Mouse (Mus musculus) adrenal gland, adult 18-20 months (tissue): ENCODE measurements around the gene Adcyap1r1. TPM values are rescaled to one million over a fixed set of nuclear protein-coding genes. Genes with fewer than 3 reads are reported as not detected.

ENCODE experiments used
- DNase-seq, 2 experiments: peaks; one replicate each; pipeline ENCODE4 v3.0.0; 2021 to 2022; ENCODE audit warnings: low spot score in 2 of 2
- long read RNA-seq, 2 experiments: library from polyadenylated mRNA; stranded (forward); transcript quantifications; one replicate each; pipeline ENCODE4 v2.0.0; 2021
- total RNA-seq, 2 experiments: library from RNA; stranded (reverse); gene quantifications; 1 replicate in 1 of 2; 2 replicates in 1 of 2; pipeline ENCODE4 v1.2.3; 2021

The Adcyap1r1 gene
- 10 to 100 TPM; 29.0 to 30.0 TPM for total RNA-seq
- long read RNA-seq, experiment 1, partial matches to known transcripts: 3 of 17 reads
- long read RNA-seq, experiment 1, other reads (novel, unspliced or antisense): 11 of 17 reads
- long read RNA-seq, experiment 2, partial matches to known transcripts: 0 of 14 reads
- long read RNA-seq, experiment 2, other reads (novel, unspliced or antisense): 13 of 14 reads

DNA sequence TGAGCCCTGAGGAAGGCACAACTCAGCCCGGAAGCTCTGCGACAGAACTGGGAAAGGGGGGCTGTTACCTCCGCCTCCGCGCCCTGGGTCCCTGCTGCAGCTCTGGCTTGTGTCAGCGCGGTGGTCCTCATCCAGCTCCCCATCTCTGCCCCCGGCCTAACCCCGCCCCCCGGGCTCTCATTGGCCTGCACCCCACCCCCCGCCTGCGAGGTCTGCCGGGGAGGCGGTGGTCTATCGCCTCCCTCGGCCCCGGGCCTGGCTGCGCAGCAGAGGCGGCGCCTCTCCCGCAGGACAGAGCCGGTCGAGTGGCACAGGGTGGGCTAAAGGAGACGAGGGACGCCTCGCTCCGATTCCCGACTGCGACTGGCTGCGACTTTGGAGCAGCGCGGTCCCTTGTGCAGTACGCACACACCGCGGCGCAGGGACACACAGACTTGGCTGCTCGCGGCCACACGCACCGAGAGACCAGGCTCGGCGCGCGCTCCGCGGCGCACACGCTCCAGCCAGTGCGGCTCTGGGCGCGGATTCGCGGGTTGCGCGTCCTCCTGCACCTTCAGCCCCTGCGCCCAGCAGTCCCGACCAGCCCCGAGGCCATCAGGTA is at the start of gene Adcyap1r1:
Adcyap1r1 (plus strand) TSS at position 208 of the 601 bp plus-strand sequence.
- peak in 1 of 2 experiments; percentile 36 for DNase-seq

DNA sequence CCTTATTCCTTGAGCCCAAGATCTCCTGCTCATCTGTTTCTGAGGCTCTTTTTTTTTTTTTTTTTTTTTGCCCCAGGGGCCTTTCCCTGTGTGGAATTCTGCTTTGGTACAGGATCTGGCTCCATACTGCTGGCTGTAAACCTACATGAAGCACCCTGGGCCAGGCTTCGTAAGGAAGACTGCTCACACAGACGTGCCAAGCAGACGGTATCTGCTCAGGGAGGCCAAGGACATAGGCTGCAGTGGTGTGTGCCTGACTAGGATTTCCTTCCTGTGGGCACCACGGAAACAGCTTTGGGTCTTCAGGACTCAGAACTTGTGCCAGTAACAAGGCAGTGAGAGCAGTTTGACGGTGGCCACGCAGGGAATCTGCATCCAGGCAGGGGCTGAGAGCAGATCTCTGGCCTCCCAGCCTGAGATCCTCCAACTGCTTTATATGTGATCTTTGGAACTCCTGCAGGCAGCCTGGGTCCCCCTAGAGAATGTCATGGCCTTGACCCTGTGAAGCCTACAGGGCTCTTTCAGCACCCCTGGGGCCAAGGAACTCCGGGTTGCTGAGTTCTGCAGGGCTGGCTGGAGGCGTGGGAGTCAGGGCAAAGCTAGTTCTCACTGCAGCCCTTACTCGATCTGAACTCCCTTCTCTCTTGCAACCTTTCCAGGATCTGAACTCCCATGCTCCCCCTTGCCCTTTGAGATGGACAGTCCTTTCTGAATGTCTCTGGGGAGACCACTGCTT is 49.6 kb upstream of the Adcyap1r1 start:
- no peak for DNase-seq

DNA sequence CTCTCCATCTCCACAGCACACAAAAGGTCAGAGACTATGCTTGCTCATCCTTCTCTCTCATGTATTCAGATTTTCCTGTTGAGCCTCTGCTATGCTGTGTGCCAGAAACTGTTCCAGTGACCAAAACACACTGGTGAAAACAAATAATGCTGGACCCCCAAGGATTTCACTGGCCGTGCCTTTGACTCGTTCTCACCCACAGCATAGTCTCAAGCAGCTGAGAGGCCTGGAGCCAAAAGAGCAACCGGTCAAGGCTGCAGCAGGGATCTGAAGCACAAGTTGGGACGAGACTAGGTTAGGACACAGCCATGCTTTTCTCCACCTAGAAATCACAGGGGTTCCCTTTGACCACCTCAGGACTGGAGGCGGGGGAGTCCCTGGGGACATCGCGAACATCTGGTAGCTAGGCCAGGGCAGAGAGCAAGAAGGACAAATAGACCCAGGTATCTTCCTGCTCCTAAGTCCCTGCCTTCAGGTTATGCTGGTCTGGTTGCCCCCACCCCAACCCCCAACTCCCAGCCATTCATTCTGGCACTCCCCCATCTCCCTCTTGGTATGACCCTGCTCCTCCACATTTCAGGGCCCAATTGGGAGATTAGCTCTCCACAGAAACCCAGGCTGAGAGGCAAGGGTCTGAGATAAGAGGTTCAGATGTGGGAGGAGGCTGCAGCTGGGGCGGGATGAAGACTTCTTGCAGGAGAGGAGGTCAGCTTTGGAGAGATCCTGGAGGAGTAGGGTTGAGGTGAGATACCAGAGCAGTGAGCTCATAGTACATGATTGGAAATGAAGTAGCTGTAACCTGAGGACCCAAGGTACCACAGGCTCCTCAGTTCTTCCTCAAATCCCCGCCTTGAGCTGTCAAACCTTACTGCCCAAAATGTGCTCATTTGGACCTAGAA is 48.1 kb upstream of the Adcyap1r1 start:
- no peak for DNase-seq

DNA sequence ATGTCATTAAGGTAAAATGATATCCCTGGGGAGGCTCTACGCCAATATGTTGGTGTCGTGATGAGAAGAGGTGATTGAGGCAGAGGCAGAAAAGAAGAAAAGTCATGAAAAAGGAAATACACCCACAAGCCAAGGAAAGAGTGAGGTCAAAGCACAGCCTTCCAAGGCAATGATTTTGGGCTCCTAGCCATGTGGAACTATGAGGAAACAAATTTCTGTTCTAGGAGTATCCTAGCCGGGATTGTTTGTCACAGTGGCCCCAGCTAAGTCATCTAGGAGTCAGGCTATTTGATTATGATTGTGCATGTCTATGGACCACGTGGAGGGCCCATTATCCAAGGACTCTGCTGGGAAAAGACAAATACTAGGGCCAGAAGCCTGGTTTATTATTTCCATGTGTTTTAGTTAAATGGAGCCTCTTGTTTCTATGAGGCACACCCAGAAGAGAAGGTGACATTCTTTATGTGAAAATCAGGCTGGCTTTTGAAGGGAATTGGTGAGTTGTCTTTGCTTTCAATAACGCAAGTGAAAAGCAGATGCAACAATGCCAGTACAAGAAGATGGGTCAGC is 47.3 kb upstream of the Adcyap1r1 start:
- DNase-seq: no peak

DNA sequence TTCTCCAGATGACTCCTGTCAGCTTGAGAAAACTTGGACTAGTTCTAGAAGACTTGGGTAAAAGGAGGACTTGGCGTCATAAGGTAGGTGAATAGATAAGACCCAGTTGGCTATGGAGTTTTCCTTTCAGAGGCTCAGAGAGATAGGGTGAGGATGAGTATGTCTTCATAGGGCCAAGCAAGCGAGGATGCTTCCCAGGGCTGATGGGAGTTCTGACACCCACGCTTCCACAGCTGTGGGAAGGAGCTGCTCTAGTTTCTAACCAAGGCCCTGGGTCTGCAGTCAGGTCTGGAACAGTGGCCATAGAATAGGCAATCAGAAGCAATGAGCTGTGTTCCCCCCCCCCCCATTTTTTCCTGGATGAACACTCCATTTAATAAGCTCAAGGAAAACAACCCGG is 44.4 kb upstream of the Adcyap1r1 start:
- DNase-seq: no peak

DNA sequence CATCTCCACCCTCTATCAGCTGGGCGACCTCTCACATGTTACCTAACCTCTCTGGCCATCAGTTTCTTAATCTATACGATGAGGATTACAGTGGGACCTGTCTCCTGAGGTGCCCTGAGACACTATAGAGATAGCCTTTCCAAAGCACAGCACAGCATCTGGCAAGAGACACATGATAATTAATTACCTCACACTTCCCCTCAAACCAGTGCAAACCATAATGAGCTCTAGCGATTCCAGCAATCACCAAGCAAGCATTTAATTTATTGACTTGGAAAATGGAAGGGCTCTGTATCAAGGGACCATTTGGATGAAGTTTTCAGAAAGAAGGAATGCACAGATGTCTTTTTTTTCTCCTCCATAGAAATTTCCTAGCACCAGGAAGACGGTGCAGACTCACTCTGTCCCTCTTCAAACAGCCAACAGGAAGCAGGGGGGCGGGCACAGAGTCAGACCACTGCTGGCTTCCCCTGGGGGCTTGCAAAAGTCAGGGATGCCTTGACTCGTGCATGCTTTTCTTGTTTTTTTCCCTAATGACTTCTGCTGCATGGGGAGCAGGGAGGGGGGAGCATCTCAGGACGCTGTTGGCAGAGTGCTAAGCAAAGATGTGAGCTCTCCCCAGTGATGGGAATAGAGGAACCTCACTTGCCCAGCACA is 41.5 kb upstream of the Adcyap1r1 start:
- DNase-seq: no peak

DNA sequence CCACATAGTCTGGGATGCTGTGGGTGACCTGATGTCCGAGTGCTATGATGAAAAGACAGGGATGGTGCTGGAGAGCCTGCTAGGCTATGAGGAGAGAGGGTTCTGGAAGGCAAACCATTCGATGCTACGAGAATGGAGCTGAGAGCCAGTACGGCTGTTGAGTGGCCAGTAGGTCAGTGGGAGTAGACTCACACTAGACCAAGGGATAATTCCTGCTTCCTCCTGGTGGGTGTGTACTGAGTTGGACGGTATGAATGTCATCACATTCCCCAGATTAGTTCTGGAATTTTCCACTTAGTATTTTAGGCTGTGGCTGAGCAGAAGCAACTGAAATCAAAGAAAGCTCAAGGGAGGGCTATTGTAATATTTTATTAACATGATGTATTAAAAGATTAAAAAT is 40.8 kb upstream of the Adcyap1r1 start:
- no peak for DNase-seq

DNA sequence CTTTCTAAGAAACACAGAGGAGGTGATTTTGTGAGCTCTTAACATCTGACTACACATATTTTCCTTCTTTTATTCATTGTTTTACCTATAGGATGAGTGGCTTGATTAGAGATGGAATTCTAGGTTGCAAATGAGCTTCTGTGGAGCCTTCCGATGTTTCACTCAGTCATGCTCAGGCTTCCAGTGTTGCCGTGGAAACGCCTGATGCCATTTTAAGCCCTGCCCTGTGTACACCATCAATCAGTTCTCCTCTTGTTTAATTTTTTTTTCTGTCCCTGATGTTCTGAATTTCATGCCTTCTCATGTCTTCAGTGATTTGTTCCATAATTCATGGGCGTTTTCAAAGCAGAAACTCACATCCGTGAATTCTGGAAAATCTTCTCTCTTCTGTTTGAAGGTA is 35.6 kb upstream of the Adcyap1r1 start:
- no peak for DNase-seq

DNA sequence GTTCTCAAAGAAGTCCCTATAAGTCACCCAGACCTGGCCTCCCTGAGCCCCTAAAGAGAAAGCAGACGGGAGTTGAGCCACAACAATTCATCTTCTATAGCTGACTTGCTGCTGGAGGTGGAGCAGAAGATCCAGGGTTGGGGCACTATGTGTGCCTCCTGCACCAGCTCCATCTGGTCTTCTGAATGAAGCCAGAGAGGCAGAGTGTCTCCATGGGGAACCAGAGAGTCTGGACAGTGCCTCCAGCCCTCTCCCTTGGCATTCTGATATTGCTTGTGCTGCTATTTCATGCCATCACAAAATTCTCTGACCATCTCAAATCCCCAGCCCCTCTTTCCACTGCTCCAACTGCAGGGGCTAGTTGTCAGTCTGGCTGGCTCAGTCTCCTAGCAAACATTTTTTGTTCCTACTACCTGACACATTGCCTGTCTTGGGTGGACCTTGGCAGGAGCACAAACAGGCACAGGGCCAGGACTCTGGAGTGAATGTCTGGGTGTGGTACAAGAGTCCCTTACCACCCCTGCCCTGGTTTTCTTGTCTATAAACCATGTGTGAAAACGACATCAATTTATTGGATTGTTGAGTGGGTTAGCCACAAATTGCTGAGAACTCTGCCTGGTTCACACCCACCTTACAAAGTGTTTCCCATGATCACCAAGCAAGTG is 32.9 kb upstream of the Adcyap1r1 start:
- no peak for DNase-seq

DNA sequence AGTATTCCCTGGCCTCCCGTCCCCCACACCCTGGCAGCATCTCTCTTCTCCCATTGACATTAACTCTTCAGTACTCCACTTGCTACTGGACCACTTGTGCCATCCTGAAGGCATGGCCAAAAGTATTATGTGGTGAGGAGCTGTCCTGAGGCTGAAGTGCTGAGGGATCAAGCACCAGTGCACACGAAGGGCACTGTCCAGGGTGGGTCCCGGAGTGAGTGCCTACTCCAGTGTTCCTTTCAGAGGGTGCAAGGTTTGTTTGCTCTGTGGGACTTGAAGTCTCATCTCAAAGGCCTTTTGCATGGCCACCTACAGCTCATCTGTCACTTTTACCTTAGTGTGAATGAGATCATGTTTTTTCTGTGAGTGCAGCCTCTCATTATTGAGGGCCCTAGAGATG is 31.4 kb upstream of the Adcyap1r1 start:
- no peak for DNase-seq

DNA sequence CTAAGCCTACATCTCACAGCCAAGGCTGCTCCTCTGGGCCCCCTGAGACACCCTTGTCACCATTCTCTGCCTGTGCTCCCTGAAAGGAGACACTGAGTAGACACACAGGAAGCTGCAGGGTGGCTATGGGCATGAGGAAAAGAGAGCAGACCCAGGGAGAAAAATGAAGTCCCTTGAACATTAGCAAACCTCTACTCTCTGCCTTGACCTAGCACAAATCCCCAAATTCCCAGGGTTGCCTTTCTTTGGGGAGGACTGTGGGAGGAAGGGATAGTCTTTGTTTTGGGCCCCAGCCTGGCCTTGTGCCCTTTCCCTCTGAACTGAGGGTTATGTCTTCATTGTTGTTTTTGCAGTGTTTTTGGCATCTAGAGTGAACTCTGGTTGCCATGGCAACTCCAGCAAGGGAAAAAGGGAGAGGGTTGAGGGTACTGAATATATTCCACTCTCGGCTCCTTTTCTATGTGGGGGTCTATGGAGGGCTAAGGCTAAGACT is 30.9 kb upstream of the Adcyap1r1 start:
- no peak for DNase-seq

DNA sequence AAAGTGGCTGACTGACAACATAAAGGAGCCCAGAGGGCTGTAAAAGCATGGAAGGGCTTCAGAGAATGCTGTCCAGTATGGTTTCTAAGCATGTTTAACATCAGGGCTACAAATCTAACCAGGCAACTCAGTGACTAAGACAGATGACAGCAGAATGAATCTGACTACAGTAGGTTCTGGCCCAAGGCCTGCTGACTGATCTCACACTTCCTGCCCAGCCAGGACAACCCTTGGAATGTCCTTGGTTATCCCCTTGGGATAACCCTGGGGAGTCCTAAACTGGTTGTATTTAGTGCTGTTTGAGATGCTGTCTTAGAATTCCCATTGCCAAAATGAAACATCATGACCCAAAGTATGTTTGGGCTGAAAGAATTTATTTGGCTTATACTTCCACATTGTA is 19.7 kb upstream of the Adcyap1r1 start:
- no peak for DNase-seq

DNA sequence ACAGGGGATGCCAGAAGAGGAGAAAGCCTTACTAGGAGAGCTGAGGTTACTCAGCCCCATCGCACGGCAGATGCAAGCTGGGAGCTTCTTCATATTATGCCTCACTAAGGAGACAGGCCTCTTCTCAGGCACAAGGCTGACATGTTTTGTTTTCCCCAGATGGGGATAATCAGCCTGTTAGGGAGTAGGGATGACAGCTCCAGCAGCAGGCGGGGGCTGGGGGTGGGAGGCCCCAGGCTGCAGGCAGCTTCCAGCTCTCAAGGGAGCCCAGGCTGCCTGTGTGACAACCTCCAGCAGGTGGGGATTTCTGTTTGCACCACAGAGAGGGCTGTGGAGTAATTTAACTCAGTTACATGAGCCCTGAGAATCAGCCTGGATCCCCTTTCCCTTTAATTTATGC is 17.4 kb upstream of the Adcyap1r1 start:
- no peak for DNase-seq

DNA sequence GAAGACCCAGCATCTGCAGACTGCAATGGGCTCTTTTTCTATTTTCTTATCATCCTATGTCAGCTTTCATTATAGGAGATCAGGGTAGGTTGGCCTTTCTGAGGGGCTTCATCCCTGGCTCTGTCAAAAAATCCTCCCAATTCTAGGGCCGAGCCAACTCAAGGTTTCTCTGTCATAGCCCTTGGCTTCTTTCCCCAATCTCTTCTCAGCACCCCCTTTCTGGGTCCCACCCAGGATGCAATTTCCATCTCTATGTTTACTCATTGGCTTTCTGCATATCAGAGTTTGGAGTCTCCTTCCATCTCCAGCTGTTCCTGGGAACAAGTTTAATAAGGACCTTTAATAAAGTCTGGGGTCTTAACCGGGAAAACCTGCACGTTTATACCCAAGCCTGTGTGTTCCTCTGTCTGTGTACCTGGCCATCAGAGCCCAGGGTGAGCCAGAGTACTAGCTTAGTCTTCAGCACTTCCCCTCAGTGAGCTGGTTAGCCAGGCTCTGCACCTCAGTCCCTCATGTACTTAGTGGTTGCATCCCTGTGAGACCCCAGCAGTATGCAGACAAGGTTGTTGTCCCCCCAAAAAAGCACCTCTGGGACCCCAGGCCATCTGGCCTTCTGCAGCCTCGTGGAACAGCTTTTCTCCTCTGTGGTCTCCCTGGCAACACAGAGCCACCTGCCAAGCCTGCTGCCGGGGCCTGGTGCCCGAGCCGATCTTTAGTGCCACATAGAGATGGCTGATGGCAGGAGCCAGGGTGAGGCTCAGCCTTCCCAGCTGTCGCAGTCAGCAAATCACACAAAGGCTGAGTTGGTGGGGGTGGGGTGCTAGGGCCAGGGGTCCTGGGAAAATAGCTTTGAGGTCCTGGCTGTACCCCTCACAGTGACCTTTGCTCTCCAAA is 16.3 kb upstream of the Adcyap1r1 start:
- no peak for DNase-seq

DNA sequence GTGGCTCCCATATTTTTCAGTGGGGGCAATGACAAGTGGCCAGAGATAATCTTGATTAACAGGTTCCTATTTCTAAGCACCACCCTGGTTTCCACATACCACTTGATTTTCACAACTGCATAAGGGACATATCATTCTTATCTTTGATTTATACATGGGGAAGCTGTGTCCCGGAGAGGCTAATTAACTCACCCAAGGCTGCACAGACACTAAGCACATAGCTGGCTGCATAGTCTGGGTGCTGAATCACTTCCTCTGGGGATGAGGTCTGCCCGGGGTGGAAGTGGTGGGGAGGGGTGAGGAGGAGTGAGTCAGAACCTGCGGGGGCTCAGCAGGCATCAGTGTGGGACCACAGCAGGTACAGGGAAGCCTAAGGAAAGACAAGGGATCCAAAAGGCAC is 13.9 kb upstream of the Adcyap1r1 start:
- DNase-seq: no peak

DNA sequence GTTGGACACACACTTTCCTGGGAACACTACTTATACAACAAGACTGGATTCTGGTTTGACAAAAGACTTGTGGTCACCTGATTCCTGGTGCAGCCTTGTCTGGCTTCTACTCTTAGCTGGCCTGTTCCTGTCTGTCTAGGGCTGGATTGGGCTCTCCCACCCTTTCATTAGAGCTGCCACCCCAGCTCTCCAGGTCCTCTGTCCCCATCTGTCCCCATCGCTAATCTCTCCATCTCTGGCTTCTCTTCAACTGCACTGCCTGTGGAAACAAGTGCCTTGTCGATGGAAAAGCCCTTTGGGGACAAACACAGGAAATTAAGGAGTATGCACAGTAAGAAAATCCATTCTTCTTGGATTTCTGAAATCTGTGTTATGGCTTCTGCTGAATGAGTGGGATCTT is 12.9 kb upstream of the Adcyap1r1 start:
- DNase-seq: no peak

DNA sequence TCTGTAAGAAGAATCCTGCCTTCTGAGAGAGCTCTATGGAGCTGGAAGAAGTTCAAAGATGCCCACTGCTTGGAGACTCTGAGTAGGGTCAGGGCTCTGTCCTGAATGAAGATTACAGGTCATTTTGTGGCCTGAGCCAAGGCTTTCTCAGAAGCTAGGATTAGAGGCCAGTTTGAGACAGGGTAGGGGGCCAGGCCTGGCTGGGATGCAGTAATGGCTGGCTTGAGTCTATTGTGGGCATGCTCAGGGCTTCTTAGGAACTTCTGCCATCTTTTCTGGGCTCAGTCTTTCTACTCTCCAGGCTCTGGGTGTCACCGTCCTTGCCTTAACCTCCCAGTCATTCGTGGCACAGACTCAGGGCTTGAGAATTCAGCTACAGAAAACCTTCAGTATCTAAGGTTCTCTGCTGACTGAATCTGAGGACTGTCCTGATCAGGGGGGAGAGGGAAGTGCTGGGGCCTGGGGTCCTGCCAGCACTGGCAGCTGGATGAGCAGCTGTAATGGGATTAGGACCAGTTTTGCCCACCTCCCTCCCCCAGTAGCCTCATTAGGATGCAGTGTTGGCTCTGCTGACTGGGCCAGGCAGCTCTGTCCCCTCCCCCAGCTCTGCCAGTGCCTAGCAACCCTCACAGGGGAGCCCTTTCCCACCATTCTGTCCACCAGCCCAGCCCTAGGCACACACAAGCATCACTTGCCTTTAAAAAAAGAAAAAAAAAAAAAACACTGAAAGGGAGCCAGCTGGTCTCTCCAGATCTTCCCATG is 7.7 kb upstream of the Adcyap1r1 start:
- no peak for DNase-seq

DNA sequence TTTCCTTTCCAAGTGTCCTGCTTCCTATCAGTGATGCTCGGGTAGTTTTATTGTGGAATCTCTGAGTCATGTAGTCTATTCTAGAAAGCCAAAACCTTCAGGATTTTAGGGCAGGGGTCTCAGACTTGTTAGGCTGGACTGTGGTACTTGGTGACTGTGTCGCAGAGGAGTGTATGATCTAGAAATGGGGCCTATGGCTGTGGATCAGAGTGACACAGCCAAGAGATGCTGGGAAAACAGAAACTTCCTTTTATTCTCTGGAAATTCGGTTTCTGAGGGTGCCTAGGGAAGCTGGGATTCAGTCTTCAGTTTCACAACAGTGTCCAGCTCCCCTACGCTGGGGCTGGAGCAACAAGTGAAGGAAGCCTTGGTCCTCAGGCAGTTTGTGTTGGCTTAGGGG is 7.1 kb upstream of the Adcyap1r1 start:
- no peak for DNase-seq
